Mouse (Mus musculus): ENCODE results near the gene Jpt1.
"Not testable (repeated sequence)": the region's sequence is repeated elsewhere in the genome, so short reads cannot be mapped to it uniquely, and the experiment has no call there.

The Jpt1 gene

GRCm38 (mm10) chr11:115512407-115513183 is 1.6 kb downstream of the Jpt1 start:
- intact Hi-C loops (cut with DNase I) = no loop called here

GRCm38 (mm10) chr11:115512004-115512403 is 2.2 kb downstream of the Jpt1 start:
- intact Hi-C loops (cut with DNase I) = no loop called here

GRCm38 (mm10) chr11:115511121-115511520 is 3.1 kb downstream of the Jpt1 start:
- intact Hi-C loops (cut with DNase I) = no loop called here

GRCm38 (mm10) chr11:115510507-115510888 is 3.7 kb downstream of the Jpt1 start:
- intact Hi-C loops (cut with DNase I) = no loop called here

GRCm38 (mm10) chr11:115509773-115510506 is 4.2 kb downstream of the Jpt1 start:
- intact Hi-C loops (cut with DNase I) = no loop called here

GRCm38 (mm10) chr11:115508061-115508460 is 6.1 kb downstream of the Jpt1 start:
- intact Hi-C loops (cut with DNase I) = no loop called here

- intact Hi-C loops (cut with DNase I) = no loop called here
Observed at GRCm38 (mm10) chr11:115506586-115506985, 7.6 kb downstream of the Jpt1 start.

GRCm38 (mm10) chr11:115502636-115503035 is 11.6 kb downstream of the Jpt1 start:
- intact Hi-C loops (cut with DNase I) = no loop called here

GRCm38 (mm10) chr11:115496559-115496958 is 17.6 kb downstream of the Jpt1 start:
- intact Hi-C loops (cut with DNase I) = not testable (repeated sequence)

- intact Hi-C loops (cut with DNase I) = no loop called here
Observed at GRCm38 (mm10) chr11:115492387-115492786, 21.8 kb downstream of the Jpt1 start.

GRCm38 (mm10) chr11:115491356-115492083 is 22.7 kb downstream of the Jpt1 start, which contains the start of gene Nt5c:
TSS of gene Nt5c (minus strand) at chr11:115491862.
- intact Hi-C loops (cut with DNase I) = loop anchor here (2.0 kb wide), 1 partner anchor 43 kb away; no protein-coding TSS in a partner anchor

- intact Hi-C loops (cut with DNase I) = loop anchor here (2.0 kb wide), 1 partner anchor 44 kb away; no protein-coding TSS in a partner anchor
Observed at GRCm38 (mm10) chr11:115490441-115491355, 23.5 kb downstream of the Jpt1 start.

- intact Hi-C loops (cut with DNase I) = loop anchor here (10.0 kb wide), 1 partner anchor 226 kb away; no protein-coding TSS in a partner anchor
Observed at GRCm38 (mm10) chr11:115488551-115489104, 25.6 kb downstream of the Jpt1 start.

GRCm38 (mm10) chr11:115485155-115485554 is 29.0 kb downstream of the Jpt1 start:
- intact Hi-C loops (cut with DNase I) = loop anchor here (10.0 kb wide), 1 partner anchor 230 kb away; no protein-coding TSS in a partner anchor

- intact Hi-C loops (cut with DNase I) = loop anchor here (10.0 kb wide), 1 partner anchor 231 kb away; no protein-coding TSS in a partner anchor
Observed at GRCm38 (mm10) chr11:115483726-115484125, 30.5 kb downstream of the Jpt1 start.

- intact Hi-C loops (cut with DNase I) = loop anchor here (10.0 kb wide), 1 partner anchor 232 kb away; no protein-coding TSS in a partner anchor
Observed at GRCm38 (mm10) chr11:115483278-115483677, 30.9 kb downstream of the Jpt1 start.

GRCm38 (mm10) chr11:115481553-115482259 is 32.5 kb downstream of the Jpt1 start:
- intact Hi-C loops (cut with DNase I) = loop anchor here (10.0 kb wide), 1 partner anchor 233 kb away; no protein-coding TSS in a partner anchor

GRCm38 (mm10) chr11:115478296-115478938 is 35.8 kb downstream of the Jpt1 start:
- intact Hi-C loops (cut with DNase I) = no loop called here

GRCm38 (mm10) chr11:115477388-115477787 is 36.8 kb downstream of the Jpt1 start:
- intact Hi-C loops (cut with DNase I) = not testable (repeated sequence)
